Mouse (Mus musculus) erythroblast, embryonic 14.5 days (primary cell): ENCODE measurements around the gene Mkrn2os.

ENCODE experiments used
- GATA1 ChIP-seq: IDR thresholded peaks from 2 replicates; pipeline ENCODE4 v1.6.1; 2012; ENCODE audit warnings: low read length, inconsistent platforms, mixed read lengths
- TAL1 ChIP-seq: IDR thresholded peaks from 3 replicates; pipeline ENCODE4 v1.6.1; 2012; ENCODE audit warnings: low read length, inconsistent platforms, mixed read lengths

DNA sequence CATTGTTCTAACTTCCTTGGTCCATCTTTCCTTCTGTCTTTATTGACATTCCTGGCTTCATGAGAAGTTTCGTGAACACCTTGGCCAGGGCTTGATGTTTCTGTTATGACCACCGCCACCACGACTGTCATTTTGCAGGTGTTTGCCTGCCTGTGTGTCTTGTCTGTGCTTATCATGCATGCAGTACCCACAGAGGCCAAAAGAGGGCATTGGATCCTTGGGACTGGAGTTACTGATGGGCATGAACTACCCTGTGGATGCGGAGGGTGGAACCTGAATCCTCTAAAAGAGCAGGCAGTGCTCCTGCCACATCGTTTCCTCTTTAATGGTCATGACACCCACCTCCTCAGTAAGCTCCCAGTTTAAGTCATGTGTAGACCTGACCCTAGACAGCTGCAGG is 46.1 kb downstream of the Mkrn2os start:
- TF ChIP-seq TAL1, result no peak
- TF ChIP-seq GATA1, result no peak
